Mouse (Mus musculus): Measurements from ENCODE around the gene Fn1. TPM values are rescaled to one million over a fixed set of nuclear protein-coding genes. Genes with fewer than 3 reads are reported as not detected.

The Fn1 gene
- total RNA-seq (2021), result 10 to 100 TPM; 19.0 to 70.8 TPM
- long read RNA-seq, experiment 1, full-length matches to known transcripts, result 6 of 11 reads
- long read RNA-seq, experiment 1, partial matches to known transcripts, result 5 of 11 reads
- long read RNA-seq, experiment 1, other reads (novel, unspliced or antisense), result 0 of 11 reads
- long read RNA-seq, experiment 2, partial matches to known transcripts, result 5 of 5 reads
- long read RNA-seq, experiment 2, other reads (novel, unspliced or antisense), result 0 of 5 reads

GRCm38 (mm10) chr1:71652551-71653399 lies at the start of gene Fn1:
TSS of gene Fn1 (minus strand) at chr1:71653200.
- DNase-seq (ENCODE audit: low spot score in 2 of 2), result peak; percentile 59 to 62

GRCm38 (mm10) chr1:71696093-71696492 lies 43.1 kb upstream of the Fn1 start:
- no peak for DNase-seq (ENCODE audit: low spot score in 2 of 2)

- DNase-seq (ENCODE audit: low spot score in 2 of 2), result no peak
Observed at GRCm38 (mm10) chr1:71691472-71692277, 38.7 kb upstream of the Fn1 start.

- no peak for DNase-seq (ENCODE audit: low spot score in 2 of 2)
Observed at GRCm38 (mm10) chr1:71688926-71689303, 35.9 kb upstream of the Fn1 start.

- DNase-seq (ENCODE audit: low spot score in 2 of 2), result no peak
Observed at GRCm38 (mm10) chr1:71688272-71688925, 35.4 kb upstream of the Fn1 start.

GRCm38 (mm10) chr1:71686791-71687190 lies 33.8 kb upstream of the Fn1 start:
- DNase-seq (ENCODE audit: low spot score in 2 of 2), result no peak

GRCm38 (mm10) chr1:71683736-71684135 lies 30.7 kb upstream of the Fn1 start:
- no peak for DNase-seq (ENCODE audit: low spot score in 2 of 2)

- no peak for DNase-seq (ENCODE audit: low spot score in 2 of 2)
Observed at GRCm38 (mm10) chr1:71682194-71682715, 29.3 kb upstream of the Fn1 start.

GRCm38 (mm10) chr1:71681306-71681705 lies 28.3 kb upstream of the Fn1 start:
- no peak for DNase-seq (ENCODE audit: low spot score in 2 of 2)

GRCm38 (mm10) chr1:71680046-71680672 lies 27.2 kb upstream of the Fn1 start:
- no peak for DNase-seq (ENCODE audit: low spot score in 2 of 2)

- DNase-seq (ENCODE audit: low spot score in 2 of 2), result no peak
Observed at GRCm38 (mm10) chr1:71675420-71675819, 22.4 kb upstream of the Fn1 start.

GRCm38 (mm10) chr1:71674274-71674673 lies 21.3 kb upstream of the Fn1 start:
- DNase-seq (ENCODE audit: low spot score in 2 of 2), result no peak

- DNase-seq (ENCODE audit: low spot score in 2 of 2), result no peak
Observed at GRCm38 (mm10) chr1:71673398-71673910, 20.5 kb upstream of the Fn1 start.

GRCm38 (mm10) chr1:71672346-71672745 lies 19.3 kb upstream of the Fn1 start:
- DNase-seq (ENCODE audit: low spot score in 2 of 2), result no peak

GRCm38 (mm10) chr1:71663242-71663641 lies 10.2 kb upstream of the Fn1 start:
- DNase-seq (ENCODE audit: low spot score in 2 of 2), result no peak

GRCm38 (mm10) chr1:71658632-71659031 lies 5.6 kb upstream of the Fn1 start:
- DNase-seq (ENCODE audit: low spot score in 2 of 2), result no peak

GRCm38 (mm10) chr1:71656309-71656708 lies 3.3 kb upstream of the Fn1 start:
- DNase-seq (ENCODE audit: low spot score in 2 of 2), result no peak

- no peak for DNase-seq (ENCODE audit: low spot score in 2 of 2)
Observed at GRCm38 (mm10) chr1:71654221-71654620, 1.2 kb upstream of the Fn1 start.

GRCm38 (mm10) chr1:71653400-71654159 lies 580 bp upstream of the Fn1 start:
- DNase-seq (ENCODE audit: low spot score in 2 of 2), result peak in 1 of 2 experiments; percentile 6
